In genomic region chr2:138490688-138491405, GRCm38 (mm10) we compare ENCODE assay signal across 26 mouse cellular contexts.
DNase-seq lines count a peak whose midpoint lies in the region; ATAC-seq and TF ChIP-seq lines count a peak whose summit lies in the region.
"Had no signal": no experiment of that assay in that cellular context is flagged by ENCODE, and none has a peak within 500 bp of the region (broad histone marks: within the 10 kb centered on the region; RNA-seq: fewer than 3 reads in every experiment).

No protein-coding gene starts in this region.

- peak; percentile 20 for DNase-seq in kidney, adult 2 months
- no peak for DNase-seq in thymus, postnatal 0 days (ENCODE audit: low spot score)
- DNase-seq: adrenal gland, adult 2 months; adrenal gland, postnatal 10 days; adrenal gland, postnatal 25 days; B cell, adult 2 months; cerebellum, adult 11 months; cerebellum, adult 18-20 months; cerebellum, adult 8-10 months; cerebellum, adult 9-11 months; cerebellum, postnatal 14 days; cerebellum, postnatal 36 days; embryo, embryonic 11 days had no signal

- H3K9me3 ChIP-seq in kidney, embryonic 15.5 days (replicated peaks): no peaks in the 10 kb centered on the region
- no peaks in the 10 kb centered on the region for H3K9me3 ChIP-seq in intestine, embryonic 15.5 days
- H3K9me3 ChIP-seq in intestine, postnatal 0 days (ENCODE audit: control insufficient read depth): no peaks in the 10 kb centered on the region
- H3K9me3 ChIP-seq: embryonic facial prominence, embryonic 13.5 days; embryonic facial prominence, embryonic 15.5 days; forebrain, embryonic 10.5 days; forebrain, embryonic 12.5 days had no signal

- peaks cover 7% of the 10 kb centered on the region; the same call in 1 of the 2 replicates for H3K4me1 ChIP-seq in kidney, adult 2 months (ENCODE audit: control insufficient read depth, insufficient read depth, low read length)
- H3K4me1 ChIP-seq in kidney, embryonic 15.5 days: no peaks in the 10 kb centered on the region
- no peaks in the 10 kb centered on the region for H3K4me1 ChIP-seq in intestine, embryonic 15.5 days (replicated peaks)
- H3K4me1 ChIP-seq in intestine, postnatal 0 days (replicated peaks; ENCODE audit: control insufficient read depth, insufficient read depth, low read length): no peaks in the 10 kb centered on the region
- H3K4me1 ChIP-seq: embryonic facial prominence, embryonic 13.5 days; embryonic facial prominence, embryonic 15.5 days; forebrain, embryonic 10.5 days; forebrain, embryonic 12.5 days had no signal

- no peak for TF ChIP-seq POLR2A in kidney, adult 2 months (IDR thresholded peaks at IDR 0.05; ENCODE audit: low read depth, low read length)

- H3K27me3 ChIP-seq in kidney, adult 2 months (replicated peaks; ENCODE audit: control insufficient read depth, insufficient read depth, low read length): no peaks in the 10 kb centered on the region
- H3K27me3 ChIP-seq in kidney, embryonic 15.5 days: no peaks in the 10 kb centered on the region
- H3K27me3 ChIP-seq in intestine, embryonic 15.5 days (replicated peaks): no peaks in the 10 kb centered on the region
- H3K27me3 ChIP-seq in intestine, postnatal 0 days (replicated peaks; ENCODE audit: control insufficient read depth, insufficient read depth, low read length): no peaks in the 10 kb centered on the region
- H3K27me3 ChIP-seq: CH12.LX; embryonic facial prominence, embryonic 13.5 days; embryonic facial prominence, embryonic 15.5 days; forebrain, embryonic 12.5 days had no signal

- H3K4me2 ChIP-seq in kidney, embryonic 15.5 days: no peak overlapping the region
- H3K4me2 ChIP-seq in intestine, embryonic 15.5 days (replicated peaks): no peak overlapping the region
- no peak overlapping the region for H3K4me2 ChIP-seq in intestine, postnatal 0 days (replicated peaks; ENCODE audit: low read depth)
- H3K4me2 ChIP-seq: embryonic facial prominence, embryonic 13.5 days; embryonic facial prominence, embryonic 15.5 days; forebrain, embryonic 12.5 days had no signal

- H3K27ac ChIP-seq in kidney, adult 2 months (ENCODE audit: insufficient read depth, low read depth, low read length): no peak overlapping the region
- no peak overlapping the region for H3K27ac ChIP-seq in kidney, embryonic 15.5 days
- H3K27ac ChIP-seq in intestine, embryonic 15.5 days: no peak overlapping the region
- no peak overlapping the region for H3K27ac ChIP-seq in intestine, postnatal 0 days (ENCODE audit: low read depth, low read length)
- H3K27ac ChIP-seq: embryonic facial prominence, embryonic 13.5 days; embryonic facial prominence, embryonic 15.5 days; forebrain, embryonic 10.5 days; forebrain, embryonic 12.5 days had no signal

- H3K36me3 ChIP-seq in kidney, adult 2 months (ENCODE audit: control insufficient read depth, insufficient read depth, low read length): no peaks in the 10 kb centered on the region
- no peaks in the 10 kb centered on the region for H3K36me3 ChIP-seq in kidney, embryonic 15.5 days
- no peaks in the 10 kb centered on the region for H3K36me3 ChIP-seq in intestine, embryonic 15.5 days
- no peaks in the 10 kb centered on the region for H3K36me3 ChIP-seq in intestine, postnatal 0 days (ENCODE audit: control insufficient read depth, insufficient read depth)
- H3K36me3 ChIP-seq: embryonic facial prominence, embryonic 13.5 days; embryonic facial prominence, embryonic 15.5 days; forebrain, embryonic 10.5 days; forebrain, embryonic 12.5 days; G1E had no signal

- no peak for ATAC-seq in kidney, embryonic 15.5 days (replicated peaks; ENCODE audit: low FRiP score)
- peak; percentile 94 for ATAC-seq in intestine, embryonic 15.5 days
- ATAC-seq in intestine, postnatal 0 days: peak; percentile 86
- ATAC-seq: CD4-positive, CD25-positive, alpha-beta regulatory T cell, adult 4 months; forebrain, embryonic 14.5 days; forebrain, embryonic 16.5 days had no signal

- no peak for TF ChIP-seq CTCF in kidney, adult 2 months (conservative IDR thresholded peaks at IDR 0.05; ENCODE audit: insufficient read depth, insufficient read length, low read depth, low read length)
- no peak for TF ChIP-seq CTCF in intestine, postnatal 0 days (IDR thresholded peaks at IDR 0.05; ENCODE audit: low read depth)

- WGBS in kidney, adult 2 months: 69% methylated on average over 2 of the region's 2 CpGs
- 77% methylated on average over 2 of the region's 2 CpGs for WGBS in kidney, embryonic 15.5 days
- 65% methylated on average over 2 of the region's 2 CpGs for whole genome bisulfite sequencing in intestine, embryonic 15.5 days
- WGBS in intestine, postnatal 0 days: 53% methylated on average over 2 of the region's 2 CpGs

- H3K9ac ChIP-seq in kidney, embryonic 15.5 days: no peak overlapping the region
- no peak overlapping the region for H3K9ac ChIP-seq in intestine, embryonic 15.5 days
- H3K9ac ChIP-seq in intestine, postnatal 0 days (ENCODE audit: low read depth, low read length): no peak overlapping the region
- H3K9ac ChIP-seq: embryonic facial prominence, embryonic 13.5 days; embryonic facial prominence, embryonic 15.5 days; forebrain, embryonic 12.5 days had no signal

- no peak overlapping the region for H3K4me3 ChIP-seq in kidney, adult 2 months (ENCODE audit: insufficient read depth, low read depth, low read length)
- no peak overlapping the region for H3K4me3 ChIP-seq in kidney, embryonic 15.5 days (replicated peaks)
- H3K4me3 ChIP-seq in intestine, embryonic 15.5 days (replicated peaks): no peak overlapping the region
- H3K4me3 ChIP-seq in intestine, postnatal 0 days (ENCODE audit: low read depth, low read length): no peak overlapping the region
- H3K4me3 ChIP-seq: embryonic facial prominence, embryonic 13.5 days; embryonic facial prominence, embryonic 15.5 days; erythroblast, embryonic 14.5 days; forebrain, embryonic 10.5 days; forebrain, embryonic 12.5 days had no signal
